Mouse (Mus musculus) embryonic facial prominence, embryonic 15.5 days (tissue): ENCODE results near the gene Rpl3l. TPM values are rescaled to one million over a fixed set of nuclear protein-coding genes. Genes with fewer than 3 reads are reported as not detected.

Experiments used
- ATAC-seq: fragments of 200-750 bp; cut with Nextera tagmentation; 2 replicates; pipeline ENCODE4 v1.8.0; 2017; ENCODE audit warnings: low read depth, moderate TSS enrichment; ENCODE audit not compliant: insufficient number of reproducible peaks, low FRiP score, low TSS enrichment
- H3K27ac ChIP-seq: fragments of 300-500 bp; sonication (generic); replicated peaks from 2 replicates; pipeline ENCODE4 v1.5.1; 2015; ENCODE audit warnings: mild to moderate bottlenecking, inconsistent platforms
- H3K27me3 ChIP-seq: fragments of 300-500 bp; sonication (generic); 2 replicates; pipeline ENCODE4 v1.6.1; 2015; ENCODE audit warnings: inconsistent platforms
- H3K36me3 ChIP-seq: fragments of 300-500 bp; sonication (generic); 2 replicates; pipeline ENCODE4 v1.6.1; 2015; ENCODE audit warnings: mild to moderate bottlenecking, inconsistent platforms
- H3K4me1 ChIP-seq: fragments of 300-500 bp; sonication (generic); 2 replicates; pipeline ENCODE4 v1.6.1; 2015; ENCODE audit warnings: inconsistent platforms
- H3K4me2 ChIP-seq: fragments of 300-500 bp; sonication (generic); replicated peaks from 2 replicates; pipeline ENCODE4 v1.6.1; 2015; ENCODE audit warnings: mild to moderate bottlenecking, inconsistent platforms
- H3K4me3 ChIP-seq: fragments of 300-500 bp; sonication (generic); replicated peaks from 2 replicates; pipeline ENCODE4 v1.5.1; 2015; ENCODE audit warnings: mild to moderate bottlenecking, inconsistent platforms
- H3K9ac ChIP-seq: fragments of 300-500 bp; sonication (generic); 2 replicates; pipeline ENCODE4 v1.6.1; 2015; ENCODE audit warnings: inconsistent platforms
- H3K9me3 ChIP-seq: fragments of 300-500 bp; sonication (generic); replicated peaks from 2 replicates; pipeline ENCODE4 v1.6.1; 2016; ENCODE audit warnings: inconsistent platforms
- WGBS: fragments of 180-500 bp; shearing (Covaris S2); methylation state at CpG from one replicate; pipeline ENCODE4 v1.1.7; 2015; 5-methylcytosine and 5-hydroxymethylcytosine counted together
- polyA plus RNA-seq: library from polyadenylated mRNA; unstranded; fragments of >200 nt; fragmentation: Nextera tagmentation; extraction: Ambion mirVana; gene quantifications from 2 replicates; pipeline ENCODE4 v1.2.1, GENCODE M21; 2015

Gene Rpl3l
- not detected in 2 replicates for polyA plus RNA-seq

GRCm38 (mm10) chr17:24727618-24728017 lies at the start of gene Rpl3l:
TSS of gene Rpl3l (plus strand) at chr17:24727820.
- no peaks in the 10 kb centered on the region for H3K9me3 ChIP-seq
- WGBS = 53% methylated on average over 2 of the region's 2 CpGs
- ATAC-seq = no peak
- no peak within 1 kb of the TSS for H3K4me3 ChIP-seq
- peaks cover 12% of the 10 kb centered on the region; the same call in 1 of the 2 replicates for H3K4me1 ChIP-seq
- no peak within 1 kb of the TSS for H3K4me2 ChIP-seq
- no peak within 1 kb of the TSS for H3K27ac ChIP-seq
- H3K27me3 ChIP-seq = 0 out of 2 replicates have a peak, but pooled peaks cover 4% of the 10 kb centered on the region
- 0 out of 2 replicates have a peak, but pooled peaks cover 1% of the 10 kb centered on the region for H3K36me3 ChIP-seq
- no peak within 1 kb of the TSS for H3K9ac ChIP-seq

- peaks cover 46% of the 10 kb centered on the region for H3K27me3 ChIP-seq
These were observed 41.1 kb upstream of the Rpl3l start for GRCm38 (mm10) chr17:24686514-24686913.

GRCm38 (mm10) chr17:24687146-24687595 lies 40.4 kb upstream of the Rpl3l start:
- ATAC-seq = peak; percentile 47; the same call in 1 of the 2 replicates
- Histone ChIP-seq H3K9ac (0 out of 2 replicates have a peak overlapping the region, but pooled peaks have one; percentile 23), H3K4me3 (peak overlapping the region; percentile 29), H3K4me1 (peaks cover 22% of the 10 kb centered on the region), H3K36me3 (peaks cover under 1% of the 10 kb centered on the region), H3K27ac (no peak overlapping the region), H3K27me3 (peaks cover 46% of the 10 kb centered on the region), H3K9me3 (no peaks in the 10 kb centered on the region), H3K4me2 (peak overlapping the region; percentile 56)
- 2% methylated on average over 25 of the region's 25 CpGs for WGBS

More at GRCm38 (mm10) chr17:24686514-24686913, 41.1 kb upstream of the Rpl3l start:
- WGBS = 27% methylated on average over 16 of the region's 16 CpGs
- Histone ChIP-seq H3K36me3 (peaks cover 6% of the 10 kb centered on the region), H3K9ac (no peak overlapping the region), H3K4me1 (peaks cover 22% of the 10 kb centered on the region), H3K27ac (no peak overlapping the region), H3K4me2 (no peak overlapping the region; the same call in 1 of the 2 replicates), H3K4me3 (no peak overlapping the region), H3K9me3 (no peaks in the 10 kb centered on the region)
- no peak; the same call in 1 of the 2 replicates for ATAC-seq

- Histone ChIP-seq H3K4me1 (peaks cover 22% of the 10 kb centered on the region), H3K27me3 (peaks cover 46% of the 10 kb centered on the region), H3K36me3 (peaks cover 1% of the 10 kb centered on the region; the same call in 1 of the 2 replicates), H3K4me3 (peak overlapping the region; percentile 29), H3K4me2 (peak overlapping the region; percentile 56), H3K9me3 (no peaks in the 10 kb centered on the region), H3K9ac (0 out of 2 replicates have a peak overlapping the region, but pooled peaks have one; percentile 23), H3K27ac (no peak overlapping the region)
- ATAC-seq = no peak
- 17% methylated on average over 23 of the region's 23 CpGs for WGBS
These were observed 40.0 kb upstream of the Rpl3l start for GRCm38 (mm10) chr17:24687599-24687998.

- Histone ChIP-seq H3K4me1 (peaks cover 22% of the 10 kb centered on the region), H3K4me3 (peak within 1 kb of the TSS; percentile 55), H3K9me3 (no peaks in the 10 kb centered on the region), H3K27ac (no peak within 1 kb of the TSS), H3K36me3 (peaks cover 10% of the 10 kb centered on the region), H3K9ac (peak within 1 kb of the TSS; percentile 42), H3K4me2 (peak within 1 kb of the TSS; percentile 93), H3K27me3 (peaks cover 46% of the 10 kb centered on the region)
- peak; percentile 27; the same call in 1 of the 2 replicates for ATAC-seq
- under 1% methylated on average over 50 of the region's 55 CpGs for WGBS
These were observed 38.2 kb upstream of the Rpl3l start, which contains the start of gene Syngr3 for GRCm38 (mm10) chr17:24689251-24690081. TSS of gene Syngr3 (minus strand) at chr17:24689955.

- WGBS = 86% methylated on average over 5 of the region's 5 CpGs
- Histone ChIP-seq H3K4me1 (peaks cover 32% of the 10 kb centered on the region), H3K36me3 (peaks cover 10% of the 10 kb centered on the region), H3K27me3 (peaks cover 38% of the 10 kb centered on the region), H3K4me2 (no peak overlapping the region), H3K9me3 (no peaks in the 10 kb centered on the region), H3K4me3 (no peak overlapping the region), H3K9ac (no peak overlapping the region), H3K27ac (no peak overlapping the region)
- no peak for ATAC-seq
These were observed 35.2 kb upstream of the Rpl3l start for GRCm38 (mm10) chr17:24692385-24692784.

GRCm38 (mm10) chr17:24695326-24696010 lies 32.2 kb upstream of the Rpl3l start:
- Histone ChIP-seq H3K36me3 (peaks cover 21% of the 10 kb centered on the region), H3K4me2 (peak overlapping the region; percentile 80), H3K27me3 (peaks cover 7% of the 10 kb centered on the region), H3K4me3 (peak overlapping the region; percentile 71), H3K27ac (peak overlapping the region; percentile 91), H3K9me3 (no peaks in the 10 kb centered on the region), H3K9ac (peak overlapping the region; percentile 76), H3K4me1 (peaks cover 29% of the 10 kb centered on the region)
- 8% methylated on average over 40 of the region's 51 CpGs for WGBS
- ATAC-seq = peak; percentile 8; the same call in 1 of the 2 replicates

GRCm38 (mm10) chr17:24696011-24696697 lies 31.5 kb upstream of the Rpl3l start, which contains the start of the genes Gfer and Noxo1:
TSS of gene Gfer (minus strand) at chr17:24696156.
TSS of gene Noxo1 (plus strand) at chr17:24696234.
- peak within 1 kb of the TSS; percentile 91 for H3K27ac ChIP-seq

GRCm38 (mm10) chr17:24697985-24698384 lies 29.6 kb upstream of the Rpl3l start:
- no peak for ATAC-seq
- H3K27me3 ChIP-seq = no peaks in the 10 kb centered on the region
- peaks cover 40% of the 10 kb centered on the region for H3K36me3 ChIP-seq
- H3K9me3 ChIP-seq = no peaks in the 10 kb centered on the region
- WGBS = 13% methylated on average over 5 of the region's 5 CpGs
- no peak overlapping the region for H3K9ac ChIP-seq
- H3K4me2 ChIP-seq = 0 out of 2 replicates have a peak overlapping the region, but pooled peaks have one; percentile 1
- peaks cover 29% of the 10 kb centered on the region for H3K4me1 ChIP-seq
- no peak overlapping the region for H3K4me3 ChIP-seq
- H3K27ac ChIP-seq = peak overlapping the region; percentile 14; the same call in 1 of the 2 replicates

More at GRCm38 (mm10) chr17:24696011-24696697, 31.5 kb upstream of the Rpl3l start, which contains the start of the genes Gfer and Noxo1:
- ATAC-seq = peak; percentile 93
- H3K27me3 ChIP-seq = peaks cover under 1% of the 10 kb centered on the region; the same call in 1 of the 2 replicates
- H3K36me3 ChIP-seq = peaks cover 27% of the 10 kb centered on the region
- WGBS = under 1% methylated on average over 76 of the region's 76 CpGs
- no peaks in the 10 kb centered on the region for H3K9me3 ChIP-seq
- H3K9ac ChIP-seq = peak within 1 kb of the TSS; percentile 76
- H3K4me1 ChIP-seq = peaks cover 29% of the 10 kb centered on the region
- peak within 1 kb of the TSS; percentile 71 for H3K4me3 ChIP-seq
- H3K4me2 ChIP-seq = peak within 1 kb of the TSS; percentile 80

- Histone ChIP-seq H3K9ac (no peak overlapping the region), H3K27me3 (no peaks in the 10 kb centered on the region), H3K36me3 (peaks cover 38% of the 10 kb centered on the region), H3K4me2 (no peak overlapping the region), H3K4me3 (no peak overlapping the region), H3K27ac (no peak overlapping the region), H3K4me1 (peaks cover 29% of the 10 kb centered on the region), H3K9me3 (no peaks in the 10 kb centered on the region)
- WGBS = 70% methylated on average over 9 of the region's 9 CpGs
- no peak for ATAC-seq
These were observed 28.9 kb upstream of the Rpl3l start for GRCm38 (mm10) chr17:24698715-24699114.
